Mouse (Mus musculus) heart, postnatal 14 days (tissue): ENCODE results near the gene Hba-a1. TPM values are rescaled to one million over a fixed set of nuclear protein-coding genes. Genes with fewer than 3 reads are reported as not detected.
"Not testable (repeated sequence)": the region's sequence is repeated elsewhere in the genome, so short reads cannot be mapped to it uniquely, and the experiment has no call there.

Experiments used
- DNase-seq, 2 experiments: peaks; one replicate each; pipeline ENCODE4 v3.0.0; 2021 to 2022
- intact Hi-C: fragments of 180-260 bp; cut with DNase I; formaldehyde crosslinking; loops from one replicate; pipeline ENCODE4 v1.15.1; 2025
- total RNA-seq, 2 experiments: library from RNA; stranded (reverse); gene quantifications; 2 replicates each; pipeline ENCODE4 v1.2.3; 2021

Gene Hba-a1
- total RNA-seq, 2 experiments from 2014 or later = 19,140 to 26,056 TPM

DNA sequence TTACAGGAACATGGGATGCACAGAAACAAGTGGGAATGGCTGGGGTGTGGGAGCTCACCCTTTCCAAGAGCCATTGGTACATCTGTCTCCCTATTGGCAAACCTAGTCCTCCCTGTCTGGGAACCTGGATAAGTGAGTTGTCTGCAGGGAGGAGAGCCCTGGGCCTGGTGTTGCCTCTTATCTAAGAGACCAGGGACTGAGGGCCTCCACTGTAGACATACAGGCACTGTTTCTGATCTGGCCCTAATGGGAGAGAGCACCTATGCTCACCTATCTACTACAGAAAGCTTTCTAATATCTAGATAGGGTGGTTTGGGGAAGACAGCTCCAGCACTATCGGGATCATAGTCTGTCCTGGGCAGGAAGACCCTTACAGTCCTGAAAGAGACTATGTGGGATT, 27.2 kb upstream of the Hba-a1 start:
- DNase-seq = no peak
- intact Hi-C loops = no loop called here

DNA sequence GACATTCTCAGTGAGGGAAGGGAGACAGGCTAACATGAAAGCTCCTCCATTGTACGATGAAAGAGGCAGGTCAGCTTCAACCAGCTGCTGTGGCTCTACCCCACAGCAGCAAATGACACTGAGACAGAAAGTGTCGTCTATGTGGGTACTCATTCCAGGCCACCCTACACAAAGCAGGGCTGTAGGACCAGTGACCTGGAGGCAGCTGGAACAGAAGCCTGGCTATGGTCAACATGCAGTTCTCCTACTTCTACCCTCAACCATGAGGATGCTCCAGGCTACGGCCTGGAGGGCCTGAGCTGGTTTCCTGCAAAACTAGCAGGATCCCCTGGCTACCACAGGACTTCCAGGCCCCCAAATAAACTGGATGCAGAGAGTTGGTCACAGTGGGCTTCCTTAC, 26.7 kb upstream of the Hba-a1 start:
- intact Hi-C loops = no loop called here
- DNase-seq = no peak

- intact Hi-C loops = no loop called here
- no peak for DNase-seq
Observed at GRCm38 (mm10) chr11:32262674-32263415, 20.5 kb upstream of the Hba-a1 start.

DNA sequence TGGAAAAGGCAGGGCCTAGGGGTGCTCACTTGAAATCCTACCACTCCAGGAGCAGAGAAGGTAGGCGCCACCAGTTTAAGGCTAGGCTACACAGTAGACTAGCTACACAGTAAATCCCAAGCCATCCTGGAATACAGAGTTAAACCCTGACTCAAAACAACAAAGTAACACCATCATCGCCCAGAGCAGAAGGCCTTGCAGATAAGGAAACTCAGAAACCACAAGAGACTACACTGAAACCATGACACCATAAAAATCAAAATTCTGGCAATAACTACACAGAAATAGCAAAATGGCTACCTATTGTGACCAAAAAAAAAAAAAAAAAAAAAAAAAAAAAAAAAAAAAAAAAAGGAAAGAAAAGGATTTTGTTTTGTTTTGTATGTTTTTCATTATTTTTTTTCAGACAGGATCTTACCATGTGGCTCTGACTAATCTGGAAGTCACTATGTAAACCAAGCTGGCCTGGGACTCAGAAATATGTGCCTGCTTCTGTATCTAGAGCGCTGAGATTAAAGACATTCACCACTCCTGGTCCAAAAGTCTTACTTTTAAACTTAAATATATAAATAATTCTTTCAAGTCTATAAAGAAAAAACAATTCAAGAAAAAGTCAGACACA, 18.1 kb upstream of the Hba-a1 start:
- DNase-seq = no peak
- intact Hi-C loops = no loop called here

GRCm38 (mm10) chr11:32266194-32266593, 17.1 kb upstream of the Hba-a1 start:
- DNase-seq = no peak
- intact Hi-C loops = no loop called here

- no peak for DNase-seq
- intact Hi-C loops = no loop called here
Observed at GRCm38 (mm10) chr11:32266776-32267175, 16.5 kb upstream of the Hba-a1 start.

- intact Hi-C loops = no loop called here
- DNase-seq = peak; percentile 99
Observed at GRCm38 (mm10) chr11:32267188-32267884, 16.0 kb upstream of the Hba-a1 start, which contains the start of gene Nprl3. Gene Nprl3, minus strand, starts transcription at chr11:32267707.

GRCm38 (mm10) chr11:32267964-32268363, 15.3 kb upstream of the Hba-a1 start:
- intact Hi-C loops = no loop called here
- DNase-seq = no peak

DNA sequence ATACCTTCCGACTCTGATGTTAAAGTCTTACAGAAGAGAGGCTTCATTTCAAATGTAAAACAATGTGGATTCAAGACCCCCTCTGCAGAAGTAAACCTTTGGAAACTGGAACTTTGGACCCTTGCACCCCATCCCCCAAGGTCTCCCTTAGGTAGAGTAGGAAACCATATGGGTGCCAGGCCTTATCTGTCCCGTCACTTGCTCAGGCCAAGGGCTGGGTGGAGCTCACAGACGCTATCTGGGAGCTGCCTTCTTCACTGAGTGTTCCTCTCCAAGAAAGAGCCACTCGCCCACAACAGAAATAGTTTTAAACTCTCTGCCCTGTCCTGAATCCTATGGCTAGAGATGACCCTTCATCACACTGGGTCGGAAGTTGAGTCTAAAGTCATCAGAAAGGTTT, 14.4 kb upstream of the Hba-a1 start:
- intact Hi-C loops = no loop called here
- no peak for DNase-seq

DNA sequence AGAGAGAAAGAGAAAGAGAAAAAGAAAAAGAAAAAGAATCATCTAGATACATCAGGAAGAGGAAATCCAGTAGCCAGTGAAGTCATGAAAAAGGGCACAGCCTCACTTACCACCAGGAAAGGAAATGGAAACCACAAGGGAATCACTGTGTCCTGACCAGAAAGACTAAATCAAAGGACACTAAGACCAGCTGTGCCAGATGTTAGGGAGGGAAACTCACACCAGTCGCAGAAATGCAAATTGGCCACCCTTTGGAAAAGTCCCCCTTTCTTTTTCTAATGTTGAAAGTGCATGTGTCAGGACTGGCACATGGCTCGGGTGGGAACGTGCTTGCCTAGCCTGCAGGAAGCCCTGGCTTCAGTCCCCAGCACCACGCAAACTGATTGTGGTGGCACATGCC, 12.1 kb upstream of the Hba-a1 start:
- intact Hi-C loops = no loop called here
- DNase-seq = no peak

DNA sequence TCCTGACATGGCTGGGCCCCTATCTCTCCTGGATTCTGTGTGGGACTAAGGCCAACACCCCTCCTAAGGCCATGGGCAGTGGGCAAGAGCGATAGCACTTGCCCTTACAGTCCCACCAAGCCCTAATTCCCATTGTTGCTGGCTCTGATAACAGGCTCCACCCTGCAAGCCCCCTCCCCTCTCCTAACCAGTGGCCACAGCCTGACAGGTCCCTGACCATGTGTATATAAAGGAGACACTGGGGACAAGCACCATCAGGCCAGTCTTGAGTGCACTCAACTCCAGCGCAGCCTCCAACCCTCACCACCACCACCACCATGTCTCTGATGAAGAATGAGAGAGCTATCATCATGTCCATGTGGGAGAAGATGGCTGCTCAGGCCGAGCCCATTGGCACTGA, 7.0 kb upstream of the Hba-a1 start, which contains the start of gene Hba-x:
Gene Hba-x (plus strand): TSS at position 54 of the 400 bp plus-strand sequence.
- no peak for DNase-seq
- intact Hi-C loops = no loop called here

DNA sequence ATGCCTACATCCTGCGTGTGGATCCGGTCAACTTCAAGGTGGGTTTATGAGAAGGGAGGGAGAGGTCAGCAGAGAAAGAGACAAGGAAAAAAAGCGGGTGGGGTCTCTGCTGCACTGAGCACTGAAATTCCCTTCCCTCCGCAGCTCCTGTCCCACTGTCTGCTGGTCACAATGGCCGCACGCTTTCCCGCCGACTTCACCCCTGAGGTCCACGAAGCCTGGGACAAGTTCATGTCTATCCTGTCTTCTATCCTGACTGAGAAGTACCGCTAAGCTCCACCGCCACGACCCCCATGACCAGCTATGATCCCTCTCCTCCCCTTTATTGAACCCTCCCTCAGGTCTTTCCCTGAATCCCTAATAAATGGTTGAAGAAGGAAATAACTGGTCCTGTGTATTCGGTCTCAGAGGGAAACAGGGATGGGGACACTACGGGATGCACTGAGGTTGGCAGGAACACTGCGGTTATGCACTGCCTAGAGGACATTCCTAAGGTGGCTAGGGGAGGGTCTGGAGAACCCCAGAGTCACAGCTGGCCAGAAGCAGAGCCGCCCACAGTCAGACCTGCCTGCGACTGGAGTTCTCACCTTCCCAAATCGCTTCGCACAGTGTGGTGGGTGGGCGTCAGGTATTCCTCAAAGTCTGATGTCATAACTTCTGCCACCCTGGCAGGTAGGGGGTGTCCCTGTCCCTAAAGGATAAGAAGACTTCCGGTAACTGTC, 5.4 kb upstream of the Hba-a1 start:
- intact Hi-C loops = no loop called here
- DNase-seq = no peak

DNA sequence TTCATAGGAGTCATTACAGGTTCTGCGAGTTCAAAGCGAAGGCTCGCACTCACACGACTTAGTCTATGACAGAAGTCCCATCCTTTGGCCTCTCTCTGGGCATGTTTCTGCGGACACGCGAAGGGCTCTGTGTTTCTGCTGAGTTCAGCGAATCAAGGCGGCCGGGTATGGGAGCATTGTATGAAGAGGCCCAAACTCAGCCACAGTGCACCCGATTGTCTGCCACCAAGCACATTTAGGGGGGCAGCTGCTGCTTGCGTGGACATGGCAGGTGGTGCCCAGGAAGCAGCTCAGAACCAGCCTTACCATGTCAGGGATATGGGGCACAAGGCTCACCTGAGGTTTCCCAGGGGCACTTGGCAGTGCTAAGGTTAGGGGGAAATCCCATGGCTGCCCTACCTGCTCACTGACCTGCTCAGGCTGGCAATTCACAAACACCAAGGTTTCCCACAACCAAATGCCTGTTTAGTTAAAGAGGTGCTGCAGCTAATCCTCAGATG, 4.8 kb upstream of the Hba-a1 start:
- intact Hi-C loops = no loop called here
- DNase-seq = no peak

GRCm38 (mm10) chr11:32280646-32281045, 2.7 kb upstream of the Hba-a1 start:
- intact Hi-C loops = no loop called here
- DNase-seq = no peak

DNA sequence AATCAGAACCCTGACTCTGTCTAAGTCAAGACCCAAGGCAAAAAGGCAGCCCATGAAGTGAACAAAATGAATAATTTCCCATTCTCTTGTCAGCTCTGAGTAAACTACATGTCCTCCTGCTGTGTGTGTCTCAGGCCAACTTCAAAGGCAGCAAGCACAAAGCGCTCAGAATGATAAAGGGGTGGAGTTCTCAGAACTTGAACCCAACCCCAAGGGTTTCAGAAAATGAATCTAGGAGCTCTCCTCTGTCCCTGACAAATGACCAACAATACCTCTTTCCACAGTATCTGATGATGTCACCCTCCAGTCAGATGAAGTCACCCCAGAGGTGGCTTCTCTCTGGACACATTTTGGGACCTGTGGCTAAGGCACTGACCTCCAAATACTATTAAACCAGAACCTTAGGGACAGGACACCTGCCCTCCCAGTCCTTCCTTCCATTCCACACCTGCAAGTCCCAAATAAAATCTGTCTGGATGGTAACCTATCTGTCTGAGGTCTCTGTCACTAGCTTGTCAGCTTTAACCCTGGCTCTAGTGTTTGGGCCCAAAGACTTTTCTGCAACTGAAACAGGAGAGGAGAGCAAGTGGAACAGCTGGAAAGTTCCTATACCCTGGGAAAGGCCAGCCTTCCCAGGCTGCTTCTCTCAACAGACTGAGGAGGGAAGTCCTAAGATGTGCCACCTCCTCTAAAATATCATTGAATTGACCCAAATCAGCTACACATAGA, 1.7 kb upstream of the Hba-a1 start:
- intact Hi-C loops = no loop called here
- no peak for DNase-seq

- intact Hi-C loops, DNase-seq: not testable (repeated sequence)
Observed at GRCm38 (mm10) chr11:32284582-32284981, 1.3 kb downstream of the Hba-a1 start.

- intact Hi-C loops = loop anchor here (5.0 kb wide), 1 partner anchor 37 kb away; no protein-coding TSS in a partner anchor
- no peak for DNase-seq
Observed at GRCm38 (mm10) chr11:32285031-32285775, 1.9 kb downstream of the Hba-a1 start.

DNA sequence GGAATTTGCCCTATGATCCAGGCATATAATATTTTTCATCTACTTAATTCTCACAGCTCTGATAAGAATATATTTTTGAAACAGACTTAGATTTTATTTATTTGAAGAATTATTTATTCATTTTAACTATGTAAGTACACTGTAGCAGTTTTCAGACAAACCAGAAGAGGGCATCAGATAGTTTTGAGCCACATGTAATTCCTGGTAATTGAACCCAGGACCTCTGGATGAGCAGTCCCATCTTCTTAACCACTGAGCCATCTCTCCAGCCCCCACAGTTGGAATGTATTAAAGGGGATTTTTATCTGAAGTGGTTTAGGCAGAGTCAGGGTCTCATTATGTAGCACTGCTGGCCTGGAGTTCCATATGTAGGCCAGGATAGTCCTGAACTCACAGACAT, 2.6 kb downstream of the Hba-a1 start:
- DNase-seq = not testable (repeated sequence)
- intact Hi-C loops = loop anchor here (1.0 to 5.0 kb wide), 3 partner anchors 36 to 103 kb away; no protein-coding TSS in a partner anchor
